Mouse (Mus musculus) myocyte (in vitro differentiated cells): Measurements from ENCODE around the gene Dlx3.

Experiments used
- E2F4 ChIP-seq: IDR thresholded peaks from one replicate; pipeline ENCODE4 v1.6.1; 2011; ENCODE audit warnings: mild to moderate bottlenecking, control low read depth, moderate library complexity; ENCODE audit not compliant: insufficient read depth
- MAX ChIP-seq: IDR thresholded peaks from one replicate; pipeline ENCODE4 v1.6.1; 2011; ENCODE audit warnings: low read depth, mild to moderate bottlenecking, control low read depth
- POLR2A ChIP-seq: IDR thresholded peaks from one replicate; pipeline ENCODE4 v1.6.1; 2011; ENCODE audit warnings: low read depth, mild to moderate bottlenecking, control low read depth, moderate library complexity; ENCODE audit not compliant: insufficient read length
- TCF12 ChIP-seq: IDR thresholded peaks from one replicate; pipeline ENCODE4 v1.6.1; 2011; ENCODE audit warnings: mild to moderate bottlenecking, control low read depth; ENCODE audit not compliant: poor library complexity, insufficient read depth, severe bottlenecking

GRCm38 (mm10) chr11:95072804-95073203, 47.1 kb upstream of the Dlx3 start:
- TF ChIP-seq POLR2A (no peak), E2F4 (no peak), MAX (no peak), TCF12 (no peak)
